Mouse (Mus musculus) kidney, adult 2 months (tissue): ENCODE data around the gene Nol4l.

ENCODE experiments used
- CTCF ChIP-seq: fragments of 200-500 bp; conservative IDR thresholded peaks from 2 replicates; pipeline ENCODE4 v1.5.1; 2011; ENCODE audit warnings: low read depth, mild to moderate bottlenecking, control low read depth, low read length, moderate library complexity, mixed read lengths; ENCODE audit not compliant: insufficient read depth, insufficient read length
- POLR2A ChIP-seq: fragments of 200-500 bp; IDR thresholded peaks from one replicate; pipeline ENCODE4 v1.6.1; 2011; ENCODE audit warnings: low read depth, low read length, control low read depth

DNA sequence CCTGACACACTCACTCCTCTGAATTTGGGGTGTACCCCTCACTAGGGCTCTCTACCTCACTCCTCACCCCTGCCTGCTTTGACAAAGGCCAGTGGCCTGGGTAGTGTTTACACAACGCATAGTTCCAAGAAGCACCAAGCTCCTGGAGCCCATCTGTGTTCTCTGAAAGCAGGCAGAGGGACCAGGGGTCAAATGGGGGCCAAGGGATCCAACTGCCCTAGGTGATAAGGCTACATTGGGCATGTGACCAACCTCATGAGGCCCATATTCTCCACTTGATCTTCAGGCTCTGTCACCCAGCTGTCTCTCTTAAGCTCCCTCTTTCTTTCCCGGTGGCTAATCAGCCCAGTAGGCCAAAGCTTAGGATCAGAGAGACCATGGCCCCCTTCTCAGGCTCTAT lies 102.8 kb downstream of the Nol4l start:
- TF ChIP-seq POLR2A (no peak), CTCF (no peak)
